Mouse (Mus musculus) forelimb bud, embryonic 11.5 days (tissue): ENCODE measurements around the gene Gm3952.

Experiments used
- DNase-seq: peaks from one replicate; pipeline ENCODE4 v3.0.0-alpha.2; 2012; ENCODE audit warnings: low read depth, low spot score

The Gm3952 gene

GRCm38 (mm10) chr8:128798594-128798993 lies at the start of gene Gm3952:
Gm3952 (minus strand) TSS chr8:128798694.
- DNase-seq = no peak

GRCm38 (mm10) chr8:128843749-128844148 lies 45.3 kb upstream of the Gm3952 start:
- DNase-seq = no peak

- no peak for DNase-seq
Observed at GRCm38 (mm10) chr8:128812521-128812920, 14.0 kb upstream of the Gm3952 start.

DNA sequence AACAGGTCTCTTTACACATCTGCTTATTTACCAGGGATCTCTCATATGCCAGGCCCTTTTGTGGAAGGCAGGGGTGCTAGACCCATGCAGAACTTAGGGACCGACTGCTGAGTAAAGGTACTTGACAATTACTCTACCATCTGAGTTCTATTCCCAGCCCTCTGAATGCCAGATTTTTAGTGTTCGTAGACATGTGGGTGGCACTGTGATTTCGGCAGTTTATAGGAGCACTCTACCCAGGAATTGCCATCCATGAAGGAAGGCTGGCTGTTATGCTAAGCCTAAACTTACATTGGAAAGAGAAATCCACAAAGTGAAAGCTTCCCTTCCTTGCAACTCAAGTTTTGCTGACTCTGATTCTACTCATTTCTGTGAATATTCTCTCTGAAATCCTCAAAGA lies 62.8 kb downstream of the Gm3952 start:
- no peak for DNase-seq

DNA sequence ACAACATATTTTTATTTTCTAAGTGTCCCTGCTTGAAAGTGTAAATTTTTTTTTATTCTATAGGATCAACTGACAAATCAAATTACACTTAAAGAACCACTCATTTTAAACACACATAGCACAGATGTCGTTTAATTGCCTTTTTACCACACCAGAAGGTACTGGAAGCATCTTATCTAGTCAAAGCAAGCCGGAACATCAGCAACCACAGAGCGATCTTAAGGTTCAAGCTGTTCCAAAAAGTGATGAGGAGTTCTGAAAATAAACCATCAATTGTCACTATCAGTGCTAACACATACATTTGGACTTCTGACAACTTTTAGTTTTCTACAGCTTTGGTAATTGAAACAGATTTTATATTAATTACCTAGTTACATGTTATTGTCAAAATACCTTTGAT lies 64.4 kb downstream of the Gm3952 start:
- DNase-seq = no peak

DNA sequence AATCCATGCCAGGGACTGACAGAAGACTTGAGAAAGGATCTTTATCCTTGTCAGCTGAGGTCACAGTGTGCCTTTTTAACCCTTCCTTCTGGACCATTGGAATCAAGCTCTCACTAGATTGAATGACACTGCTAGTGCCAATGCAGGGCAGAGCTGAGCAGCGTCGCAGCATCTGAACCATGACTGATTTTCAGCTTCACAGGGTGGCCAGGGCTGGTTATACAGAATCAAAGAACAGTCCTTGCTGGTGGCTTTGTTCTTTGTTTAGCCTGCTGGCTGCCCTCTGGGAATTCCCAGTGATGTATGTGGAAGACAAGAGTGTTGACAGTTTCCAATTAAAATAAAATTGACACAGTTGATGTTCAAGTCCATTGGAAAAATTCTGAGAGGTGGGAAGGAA lies 66.2 kb downstream of the Gm3952 start:
- no peak for DNase-seq

DNA sequence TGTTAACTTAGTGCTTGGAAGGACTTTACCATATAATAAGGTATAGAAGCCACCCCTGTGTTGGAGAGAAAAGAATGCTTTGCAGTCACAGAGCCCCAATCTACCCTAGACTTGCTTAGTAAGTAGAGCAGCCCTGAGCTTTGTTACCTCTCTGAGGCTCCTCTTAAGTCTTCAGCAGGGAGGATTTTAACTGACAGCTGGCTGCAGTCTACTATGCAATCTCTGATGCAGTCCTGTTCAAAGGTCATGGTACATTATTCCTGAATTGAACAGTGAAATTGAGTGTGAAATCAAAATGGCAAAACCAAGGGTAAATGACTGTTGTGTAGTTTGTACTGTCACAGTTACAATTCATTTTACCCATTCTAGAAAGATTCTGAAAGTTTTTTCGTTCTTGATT lies 71.3 kb downstream of the Gm3952 start:
- no peak for DNase-seq

- DNase-seq = peak; percentile 30
Observed at GRCm38 (mm10) chr8:128724819-128725218, 73.7 kb downstream of the Gm3952 start.

GRCm38 (mm10) chr8:128716184-128716583 lies 82.3 kb downstream of the Gm3952 start:
- DNase-seq = no peak

DNA sequence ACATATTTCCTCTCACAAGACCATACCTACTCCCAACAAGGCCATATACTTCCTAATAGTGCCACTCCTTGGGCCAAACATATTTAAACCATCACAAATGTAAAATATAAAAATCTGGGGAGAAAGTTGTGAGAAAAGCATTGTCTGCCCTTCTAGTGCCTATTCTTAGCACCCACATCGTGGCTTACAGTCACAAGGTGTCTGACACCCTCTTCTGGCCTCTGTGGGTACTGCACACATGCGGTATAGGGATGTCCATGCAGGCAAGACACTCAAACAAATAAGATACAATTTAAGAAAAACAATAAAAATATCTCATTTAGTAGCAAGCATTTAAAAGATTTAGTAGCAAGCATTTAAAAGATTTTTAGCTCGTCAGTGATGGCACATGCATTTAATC lies 89.2 kb downstream of the Gm3952 start:
- DNase-seq = peak; percentile 64

DNA sequence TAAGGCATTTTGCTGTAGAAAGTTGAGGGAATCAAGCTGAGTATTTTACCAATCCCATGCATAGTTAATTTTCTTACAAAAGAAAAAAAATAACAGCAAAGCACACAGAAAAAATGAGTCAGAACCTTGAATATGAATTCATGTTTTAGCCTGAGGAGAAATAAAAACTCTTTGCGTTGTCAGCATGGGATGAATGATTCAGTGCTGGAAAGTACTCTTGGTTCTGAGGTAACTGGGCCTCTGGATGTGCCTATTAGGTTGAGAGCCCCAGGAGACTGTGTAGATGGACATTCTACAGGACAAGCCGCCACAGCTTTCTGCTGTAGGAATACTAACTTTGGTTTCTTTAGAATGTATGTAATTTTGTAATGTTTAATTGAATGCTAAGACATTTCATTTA lies 93.7 kb downstream of the Gm3952 start:
- no peak for DNase-seq

GRCm38 (mm10) chr8:128704376-128704775 lies 94.1 kb downstream of the Gm3952 start:
- DNase-seq = no peak

- DNase-seq = no peak
Observed at GRCm38 (mm10) chr8:128697945-128698344, 100.5 kb downstream of the Gm3952 start.

DNA sequence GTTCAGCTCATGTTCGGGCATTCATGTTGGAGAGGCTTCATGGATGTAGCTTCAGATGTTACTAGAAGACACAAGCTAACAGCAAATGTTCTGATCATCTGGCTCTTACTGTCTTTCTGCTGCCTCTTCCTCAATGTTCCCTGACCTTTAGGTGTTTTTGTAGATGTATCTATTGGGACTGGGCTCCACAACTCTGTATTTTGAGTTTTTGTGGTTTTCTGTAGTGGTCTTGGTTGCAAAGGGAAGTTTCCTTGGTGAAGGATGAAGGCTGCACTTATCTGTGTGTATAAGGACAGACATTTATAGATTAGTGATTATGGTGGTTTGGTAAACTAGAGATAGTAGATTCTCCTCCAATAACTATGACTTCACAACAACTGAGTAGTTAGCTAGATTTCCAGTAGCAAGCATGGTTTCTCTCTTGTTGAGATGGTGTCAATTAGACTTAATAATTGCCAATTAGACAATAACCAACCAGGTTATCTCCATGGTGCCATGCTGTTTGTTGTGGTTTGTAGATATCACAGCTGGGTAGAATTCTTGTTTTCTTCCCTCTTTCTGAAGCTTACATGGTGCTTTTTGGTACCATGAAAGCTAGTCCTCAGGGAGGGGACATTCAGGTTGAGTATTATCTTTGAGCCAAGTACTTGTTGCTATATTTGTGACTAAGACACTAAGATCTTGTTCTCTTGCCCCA lies 101.6 kb downstream of the Gm3952 start:
- no peak for DNase-seq
